Mouse (Mus musculus) C2C12 (cell line): ENCODE results near the gene Tbck.

Experiments
- CEBPB ChIP-seq: IDR thresholded peaks from one replicate; pipeline ENCODE4 v1.6.1; 2011; ENCODE audit warnings: low read depth, mild to moderate bottlenecking, control low read depth, moderate library complexity
- CTCF ChIP-seq: IDR thresholded peaks from one replicate; pipeline ENCODE4 v1.5.1; 2011; ENCODE audit not compliant: control insufficient read depth, insufficient read depth, insufficient read length
- MAX ChIP-seq: IDR thresholded peaks from one replicate; pipeline ENCODE4 v1.6.1; 2011; ENCODE audit warnings: mild to moderate bottlenecking, control low read depth
- MYOD1 ChIP-seq: IDR thresholded peaks from one replicate; pipeline ENCODE4 v1.6.1; 2011; ENCODE audit warnings: low read depth; ENCODE audit not compliant: control insufficient read depth, insufficient read length
- USF1 ChIP-seq: IDR thresholded peaks from one replicate; pipeline ENCODE4 v1.6.1; 2011; ENCODE audit warnings: low read depth, mild to moderate bottlenecking, control low read depth, moderate library complexity

- TF ChIP-seq CTCF (no peak), USF1 (no peak), MYOD1 (no peak), CEBPB (no peak), MAX (no peak)
These were observed 174.9 kb downstream of the Tbck start for GRCm38 (mm10) chr3:132858849-132859248.
